Mouse (Mus musculus) retina, embryonic 14.5 days (tissue): ENCODE data around the gene Fam186a.
"Not testable (repeated sequence)": the region's sequence is repeated elsewhere in the genome, so short reads cannot be mapped to it uniquely, and the experiment has no call there.

Experiments used
- DNase-seq: peaks from one replicate; pipeline ENCODE4 v3.0.0-alpha.2; 2015; ENCODE audit warnings: low spot score

Gene Fam186a

GRCm38 (mm10) chr15:99934501-99934900 is 32.4 kb downstream of the Fam186a start:
- no peak for DNase-seq

- DNase-seq, result no peak
Observed at GRCm38 (mm10) chr15:99931231-99931630, 35.6 kb downstream of the Fam186a start.

- DNase-seq, result no peak
Observed at GRCm38 (mm10) chr15:99919601-99920158, 47.2 kb downstream of the Fam186a start.

- DNase-seq, result no peak
Observed at GRCm38 (mm10) chr15:99917264-99917663, 49.6 kb downstream of the Fam186a start.

DNA sequence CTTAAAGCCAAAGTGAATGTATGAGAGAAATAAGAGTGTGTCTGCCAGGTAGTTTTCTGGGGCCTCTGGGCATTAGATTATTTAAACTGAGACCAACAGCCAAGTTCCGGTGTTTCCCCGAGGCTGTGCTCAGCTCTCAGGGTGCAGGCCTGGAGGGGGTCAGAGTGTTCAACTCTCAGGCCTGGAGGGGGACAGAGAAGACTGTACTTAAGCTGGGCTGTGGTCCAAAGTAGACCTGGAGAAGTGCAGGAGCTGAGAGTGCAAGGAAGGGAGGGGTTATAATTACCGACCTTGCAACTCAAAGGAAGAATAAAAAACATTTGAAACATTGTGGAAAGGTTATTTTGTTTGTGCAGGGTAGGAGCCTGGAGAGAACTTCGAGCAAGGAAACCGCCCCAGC is 52.2 kb downstream of the Fam186a start:
- DNase-seq, result no peak

DNA sequence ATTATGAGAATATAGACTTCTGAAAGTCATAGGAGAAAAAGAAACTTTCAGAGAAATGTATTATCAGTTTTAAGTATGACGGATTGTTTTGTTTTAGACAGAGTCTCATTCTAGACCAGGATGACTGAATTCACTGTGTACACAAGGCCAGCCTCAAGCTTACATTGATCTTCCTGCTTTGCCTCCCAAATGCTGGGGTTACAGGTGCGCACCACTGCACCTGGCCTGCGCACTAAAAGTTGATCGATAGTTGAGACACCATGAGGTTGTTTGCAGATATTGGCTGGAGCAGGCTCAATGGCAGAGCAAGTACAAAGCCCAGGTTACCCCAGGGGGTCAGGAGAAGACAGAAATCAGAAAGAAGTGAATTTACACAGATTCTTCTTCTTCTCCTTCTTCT is 55.1 kb downstream of the Fam186a start:
- DNase-seq, result no peak

DNA sequence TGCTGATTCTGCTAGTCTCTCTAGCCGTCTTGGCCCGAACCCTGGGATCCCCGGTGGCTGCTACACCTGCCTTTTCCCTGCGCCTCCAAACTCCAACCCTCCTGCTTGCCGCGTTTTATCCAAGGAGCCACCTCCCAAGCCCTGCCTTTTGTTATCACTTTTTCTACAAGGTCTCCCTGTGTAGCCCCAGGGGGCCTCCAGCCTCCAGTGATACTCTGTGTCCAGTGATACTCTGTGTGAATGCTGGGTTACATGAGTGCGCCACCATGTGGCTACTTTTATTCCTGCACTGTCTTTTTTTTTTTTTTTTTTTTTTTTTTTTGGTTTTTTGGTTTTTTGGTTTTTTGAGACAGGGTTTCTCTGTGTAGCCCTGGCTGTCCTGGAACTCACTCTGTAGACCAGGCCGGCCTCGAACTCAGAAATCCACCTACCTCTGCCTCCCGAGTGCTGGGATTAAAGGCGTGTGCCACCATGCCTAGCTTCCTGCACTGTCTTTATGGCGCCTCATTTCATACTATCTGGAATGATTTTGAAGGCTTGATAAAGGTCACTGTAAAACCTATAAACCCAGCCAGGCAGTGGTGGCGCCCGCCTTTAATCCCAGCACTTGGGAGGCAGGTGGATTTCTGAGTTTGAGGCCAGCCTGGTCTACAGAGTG is 57.4 kb downstream of the Fam186a start:
- peak; percentile 69 for DNase-seq

GRCm38 (mm10) chr15:99907514-99907913 is 59.3 kb downstream of the Fam186a start:
- DNase-seq, result no peak

DNA sequence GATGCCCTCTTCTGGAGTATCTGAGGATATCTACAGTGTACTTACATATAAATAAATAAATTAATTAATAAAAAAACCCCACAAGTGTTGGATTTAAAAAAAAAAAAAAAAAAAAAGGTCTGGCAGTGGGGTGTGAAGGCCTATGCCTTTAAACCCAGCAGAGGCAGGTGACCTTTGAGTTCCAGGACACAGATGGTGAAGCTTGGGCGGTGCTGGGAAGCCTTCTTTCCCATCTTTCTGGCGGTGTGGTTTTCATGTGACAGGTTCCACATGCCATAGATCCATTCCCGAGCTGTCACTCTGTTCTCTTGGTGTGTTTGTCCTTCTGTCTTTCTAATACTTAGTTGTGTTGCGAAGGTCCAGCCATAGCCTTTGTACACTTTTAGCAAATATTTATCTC is 59.8 kb downstream of the Fam186a start:
- DNase-seq, result no peak

GRCm38 (mm10) chr15:99904841-99905240 is 62.0 kb downstream of the Fam186a start:
- DNase-seq, result no peak

DNA sequence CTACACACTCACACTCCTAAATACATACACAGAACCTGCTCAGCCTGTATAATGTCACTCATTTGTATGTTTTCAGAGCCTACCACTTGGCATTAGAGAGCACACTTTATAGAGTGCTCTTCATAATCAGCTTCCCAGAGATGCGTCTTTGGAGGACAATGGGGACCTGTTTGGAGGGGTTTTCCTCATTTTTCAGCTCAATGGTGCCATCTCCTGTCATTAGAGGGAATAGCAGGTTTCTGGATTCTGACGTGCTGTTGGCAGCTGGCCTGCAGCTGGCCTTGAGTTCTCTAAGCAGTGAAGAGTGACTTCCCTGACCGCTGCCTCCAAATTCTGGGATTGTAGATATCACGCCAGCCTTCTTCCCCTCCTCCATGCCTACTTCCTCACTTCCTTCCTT is 62.5 kb downstream of the Fam186a start:
- peak; percentile 91 for DNase-seq

DNA sequence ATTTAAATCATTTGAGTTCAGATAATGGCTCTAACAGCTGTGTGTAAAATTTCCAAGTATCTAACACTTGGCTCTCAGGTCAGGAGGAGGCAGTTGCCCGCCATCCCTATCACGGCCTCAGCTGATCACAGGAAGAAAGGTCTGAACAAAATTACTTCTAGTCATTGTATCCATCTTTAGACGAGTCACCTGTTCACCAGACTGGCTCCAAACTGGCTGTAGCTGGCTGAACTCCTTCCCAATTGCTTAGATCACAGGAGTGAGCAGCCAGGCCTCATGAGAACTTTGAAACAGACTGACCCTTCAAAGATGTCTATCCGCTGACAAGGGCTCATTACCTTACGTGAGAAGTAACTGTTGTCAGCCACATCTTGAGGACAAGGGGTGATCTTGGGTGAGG is 63.6 kb downstream of the Fam186a start:
- no peak for DNase-seq

GRCm38 (mm10) chr15:99902786-99903185 is 64.1 kb downstream of the Fam186a start:
- DNase-seq, result no peak

DNA sequence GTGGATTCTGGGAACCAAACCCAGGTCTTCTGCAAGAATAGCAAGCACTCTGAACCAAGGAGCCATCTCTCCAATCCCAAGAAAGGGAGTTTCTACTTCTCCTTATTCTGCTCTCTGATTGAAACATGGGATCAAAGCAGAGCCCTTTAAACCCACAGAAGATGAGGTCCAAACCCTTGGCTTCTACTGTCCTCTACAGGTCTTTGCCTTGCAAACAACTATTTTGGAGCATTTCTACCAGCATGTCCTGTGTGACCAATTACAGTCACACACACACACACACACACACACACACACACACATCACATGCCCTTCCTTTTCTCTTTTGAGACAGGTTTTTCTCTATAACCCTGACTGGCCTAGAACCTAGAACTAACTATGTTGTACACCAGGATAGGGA is 70.2 kb downstream of the Fam186a start:
- no peak for DNase-seq

GRCm38 (mm10) chr15:99891355-99891754 is 75.5 kb downstream of the Fam186a start:
- no peak for DNase-seq

GRCm38 (mm10) chr15:99890412-99891236 is 76.2 kb downstream of the Fam186a start:
- no peak for DNase-seq

- no peak for DNase-seq
Observed at GRCm38 (mm10) chr15:99889275-99889874, 77.5 kb downstream of the Fam186a start.

DNA sequence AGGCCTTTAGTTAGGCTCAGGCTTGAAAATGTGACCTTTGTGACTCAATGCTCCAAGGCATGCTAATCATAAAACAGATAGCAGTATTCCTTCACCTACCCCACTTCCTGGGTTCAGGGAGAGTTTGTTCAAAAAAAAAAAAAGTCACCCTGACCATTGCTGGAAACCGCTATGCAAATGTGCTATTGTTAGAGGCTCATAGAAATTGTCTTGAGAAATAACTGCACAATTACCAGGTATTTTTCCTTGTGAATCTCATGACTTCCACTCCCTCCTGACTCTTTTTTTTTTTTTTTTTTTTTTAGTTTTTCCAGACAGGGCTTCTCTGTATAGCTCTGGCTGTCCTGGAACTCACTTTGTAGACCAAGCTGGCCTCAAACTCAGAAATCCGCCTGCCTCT is 79.7 kb downstream of the Fam186a start:
- DNase-seq, result not testable (repeated sequence)

DNA sequence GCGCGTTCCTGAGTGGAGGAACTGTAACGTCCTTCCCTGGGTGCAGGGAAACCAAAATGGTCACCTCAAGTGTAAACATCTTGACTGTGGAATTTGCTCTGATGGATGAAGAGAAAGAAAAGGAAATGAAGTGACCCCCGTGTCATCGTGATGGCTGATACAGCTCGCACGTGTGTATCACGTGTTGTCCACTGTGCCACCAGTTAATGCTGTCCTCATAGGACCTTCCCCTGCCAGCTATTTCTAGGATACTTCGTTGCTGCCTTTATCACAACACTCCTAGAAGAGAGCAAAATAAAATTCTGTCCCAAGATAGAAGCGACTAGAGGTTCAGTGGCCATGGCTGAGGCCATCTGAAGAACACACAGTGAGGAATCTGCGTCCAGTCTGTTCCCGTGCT is 82.8 kb downstream of the Fam186a start:
- no peak for DNase-seq

DNA sequence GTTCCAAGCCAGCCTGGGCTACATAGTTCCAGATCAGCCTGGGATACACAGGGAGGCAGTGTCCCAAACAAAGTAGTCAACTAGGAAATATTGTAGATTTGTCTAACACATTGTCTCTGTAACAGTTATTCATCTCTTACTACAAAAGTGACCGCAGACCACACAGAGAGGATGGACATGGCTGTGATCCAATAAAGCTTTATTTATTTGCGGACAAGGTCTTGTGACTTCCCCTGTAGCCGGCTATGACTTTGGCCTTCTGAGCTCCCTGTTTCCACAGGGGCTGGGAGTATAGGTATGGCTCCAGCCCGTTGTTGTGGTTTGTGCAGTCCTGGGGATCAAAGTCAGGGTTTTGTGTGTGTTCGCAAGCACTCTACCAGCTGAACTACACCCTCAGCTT is 88.3 kb downstream of the Fam186a start:
- DNase-seq, result no peak

- DNase-seq, result peak; percentile 87
Observed at GRCm38 (mm10) chr15:99875334-99875869, 91.5 kb downstream of the Fam186a start, which contains the start of gene Lima1. TSS of gene Lima1 (minus strand) at chr15:99875456.

DNA sequence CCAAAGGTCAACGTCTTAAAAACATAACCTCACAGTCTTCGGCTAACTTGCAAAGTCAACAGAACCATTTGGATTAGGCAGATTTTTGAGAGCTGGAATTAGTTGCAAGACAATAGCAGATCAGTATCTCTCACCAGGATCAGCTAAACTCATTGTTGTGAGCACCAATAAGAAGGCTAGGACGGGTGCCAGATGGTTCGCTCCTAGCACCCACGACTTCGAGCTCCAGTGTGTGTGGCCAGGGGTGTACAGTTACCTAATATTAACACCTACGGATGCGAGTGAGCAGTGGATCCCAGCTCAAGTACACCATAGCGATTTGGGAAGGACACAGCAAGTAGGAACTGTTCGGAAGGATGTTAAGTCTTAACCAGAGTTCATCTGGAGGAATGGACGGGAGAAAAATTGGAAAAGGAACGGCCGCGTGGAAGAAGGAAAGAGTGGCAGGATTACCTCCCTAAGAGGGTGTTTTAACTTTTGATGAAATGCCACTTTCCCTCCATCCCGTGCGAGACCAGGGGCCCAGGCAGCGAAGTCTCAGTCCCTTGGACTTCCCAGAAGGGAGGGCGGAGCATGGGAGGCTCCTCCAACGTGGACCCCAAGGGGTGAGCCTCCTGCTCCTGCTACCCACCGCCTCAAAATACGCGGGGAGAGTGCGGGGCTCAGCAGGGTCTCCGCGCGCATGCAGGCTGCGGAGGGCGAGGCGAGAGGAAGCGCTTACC is 92.1 kb downstream of the Fam186a start:
- peak; percentile 25 for DNase-seq
